Mouse (Mus musculus): ENCODE results near the gene Gm10320.

- no peak for TF ChIP-seq GATA1 (IDR thresholded peaks at IDR 0.05; ENCODE audit: low read length)
- TF ChIP-seq TAL1 (IDR thresholded peaks at IDR 0.05; ENCODE audit: low read length) = no peak
These were observed 9.5 kb upstream of the Gm10320 start for GRCm38 (mm10) chr13:98501321-98501720.
